12 mouse cellular contexts compared by ENCODE assay signal in genomic region chr3:144010558-144010957, GRCm38 (mm10).
A peak's percentile ranks its signal among the peaks of the same experiment; 100 is the strongest.
DNase-seq lines count a peak whose midpoint lies in the region; ATAC-seq lines count a peak whose summit lies in the region.
"Had no signal": no experiment of that assay in that cellular context is flagged by ENCODE, and none has a peak within 500 bp of the region (broad histone marks: within the 10 kb centered on the region; RNA-seq: fewer than 3 reads in every experiment).

No protein-coding gene starts in this region.

- no peak for DNase-seq in forebrain, embryonic 10.5 days (ENCODE audit: extremely low spot score, low spot score)
- DNase-seq in forebrain, embryonic 11.5 days (ENCODE audit: low spot score), result no peak
- DNase-seq in midbrain, embryonic 10.5 days (ENCODE audit: low spot score), result no peak
- DNase-seq in left cerebral cortex, postnatal 14 days (ENCODE audit: low spot score in 2 of 2), result no peak
- no peak for DNase-seq in Muller cell, postnatal 12 days (ENCODE audit: inconsistent ontology term)
- DNase-seq: adrenal gland, postnatal 25 days; gastrocnemius, postnatal 36 days; layer of hippocampus, adult 9-11 months had no signal

- H3K4me2 ChIP-seq in forebrain, embryonic 11.5 days (ENCODE audit: low read depth, low read length, severe bottlenecking), result no peak overlapping the region
- no peak overlapping the region for H3K4me2 ChIP-seq in midbrain, embryonic 15.5 days
- no peak overlapping the region for H3K4me2 ChIP-seq in intestine, embryonic 16.5 days (ENCODE audit: low read depth, low read length)
- no peak overlapping the region for H3K4me2 ChIP-seq in midbrain, embryonic 16.5 days (ENCODE audit: low read length)
- H3K4me2 ChIP-seq: liver, embryonic 12.5 days had no signal

- H3K4me3 ChIP-seq in forebrain, embryonic 10.5 days, result no peak overlapping the region
- H3K4me3 ChIP-seq in forebrain, embryonic 11.5 days (ENCODE audit: low read depth, low read length), result no peak overlapping the region
- no peak overlapping the region for H3K4me3 ChIP-seq in midbrain, embryonic 10.5 days
- H3K4me3 ChIP-seq in midbrain, embryonic 15.5 days, result no peak overlapping the region
- no peak overlapping the region for H3K4me3 ChIP-seq in intestine, embryonic 16.5 days (ENCODE audit: low read length)
- no peak overlapping the region for H3K4me3 ChIP-seq in midbrain, embryonic 16.5 days (ENCODE audit: low read depth, low read length)
- H3K4me3 ChIP-seq: liver, embryonic 12.5 days had no signal

- no peak overlapping the region for H3K9ac ChIP-seq in forebrain, embryonic 11.5 days (ENCODE audit: low read length)
- no peak overlapping the region for H3K9ac ChIP-seq in midbrain, embryonic 15.5 days
- no peak overlapping the region for H3K9ac ChIP-seq in intestine, embryonic 16.5 days (ENCODE audit: low read depth, low read length)
- H3K9ac ChIP-seq in midbrain, embryonic 16.5 days (ENCODE audit: low read depth, low read length), result no peak overlapping the region
- H3K9ac ChIP-seq: liver, embryonic 12.5 days had no signal

- H3K36me3 ChIP-seq in forebrain, embryonic 10.5 days (replicated peaks), result no peaks in the 10 kb centered on the region
- H3K36me3 ChIP-seq in forebrain, embryonic 11.5 days (ENCODE audit: control insufficient read depth, insufficient read depth, low read length), result no peaks in the 10 kb centered on the region
- no peaks in the 10 kb centered on the region for H3K36me3 ChIP-seq in midbrain, embryonic 10.5 days
- no peaks in the 10 kb centered on the region for H3K36me3 ChIP-seq in midbrain, embryonic 15.5 days (replicated peaks)
- H3K36me3 ChIP-seq in intestine, embryonic 16.5 days (ENCODE audit: control insufficient read depth, insufficient read depth, low read length), result no peaks in the 10 kb centered on the region
- H3K36me3 ChIP-seq in midbrain, embryonic 16.5 days (ENCODE audit: control insufficient read depth, insufficient read depth, low read length), result no peaks in the 10 kb centered on the region
- H3K36me3 ChIP-seq: liver, embryonic 12.5 days had no signal

- intact Hi-C loops in left cerebral cortex, postnatal 14 days (cut with DNase I), result no loop called here

- 50% methylated on average over 6 of the region's 6 CpGs for WGBS in forebrain, embryonic 10.5 days
- 58% methylated on average over 6 of the region's 6 CpGs for WGBS in forebrain, embryonic 11.5 days
- WGBS in midbrain, embryonic 10.5 days, result 54% methylated on average over 6 of the region's 6 CpGs
- 43% methylated on average over 6 of the region's 6 CpGs for WGBS in midbrain, embryonic 15.5 days
- WGBS in intestine, embryonic 16.5 days, result 21% methylated on average over 6 of the region's 6 CpGs
- WGBS in midbrain, embryonic 16.5 days, result 47% methylated on average over 6 of the region's 6 CpGs

- peak overlapping the region; percentile 56; the same call in 1 of the 2 replicates for H3K27ac ChIP-seq in forebrain, embryonic 10.5 days
- H3K27ac ChIP-seq in forebrain, embryonic 11.5 days (ENCODE audit: low read depth, low read length), result no peak overlapping the region
- H3K27ac ChIP-seq in midbrain, embryonic 10.5 days (replicated peaks), result 0 out of 2 replicates have a peak overlapping the region, but pooled peaks have one; percentile 28
- H3K27ac ChIP-seq in midbrain, embryonic 15.5 days, result no peak overlapping the region
- H3K27ac ChIP-seq in intestine, embryonic 16.5 days (ENCODE audit: low read length), result no peak overlapping the region
- H3K27ac ChIP-seq in midbrain, embryonic 16.5 days (ENCODE audit: low read length), result no peak overlapping the region
- H3K27ac ChIP-seq: liver, embryonic 12.5 days had no signal

- H3K9me3 ChIP-seq in forebrain, embryonic 10.5 days, result no peaks in the 10 kb centered on the region
- H3K9me3 ChIP-seq in forebrain, embryonic 11.5 days (ENCODE audit: control insufficient read depth, low read length), result no peaks in the 10 kb centered on the region
- H3K9me3 ChIP-seq in midbrain, embryonic 10.5 days (replicated peaks), result no peaks in the 10 kb centered on the region
- H3K9me3 ChIP-seq in midbrain, embryonic 15.5 days, result no peaks in the 10 kb centered on the region
- no peaks in the 10 kb centered on the region for H3K9me3 ChIP-seq in intestine, embryonic 16.5 days (ENCODE audit: control insufficient read depth, low read length)
- H3K9me3 ChIP-seq in midbrain, embryonic 16.5 days (replicated peaks; ENCODE audit: control insufficient read depth, low read length, poor library complexity, severe bottlenecking), result no peaks in the 10 kb centered on the region
- H3K9me3 ChIP-seq: liver, embryonic 12.5 days had no signal

- H3K27me3 ChIP-seq in forebrain, embryonic 10.5 days (ENCODE audit: poor library complexity, severe bottlenecking), result peaks cover 11% of the 10 kb centered on the region
- no peaks in the 10 kb centered on the region for H3K27me3 ChIP-seq in forebrain, embryonic 11.5 days (ENCODE audit: control insufficient read depth, insufficient read depth, low read length)
- H3K27me3 ChIP-seq in midbrain, embryonic 10.5 days (ENCODE audit: low read depth, poor library complexity, severe bottlenecking), result peaks cover 8% of the 10 kb centered on the region; the same call in 1 of the 2 replicates
- H3K27me3 ChIP-seq in midbrain, embryonic 15.5 days (replicated peaks), result no peaks in the 10 kb centered on the region
- H3K27me3 ChIP-seq in intestine, embryonic 16.5 days (replicated peaks; ENCODE audit: control insufficient read depth, insufficient read depth, low read length), result no peaks in the 10 kb centered on the region
- no peaks in the 10 kb centered on the region for H3K27me3 ChIP-seq in midbrain, embryonic 16.5 days (ENCODE audit: control insufficient read depth, insufficient read depth, low read depth, low read length)
- H3K27me3 ChIP-seq: liver, embryonic 12.5 days had no signal

- ATAC-seq in forebrain, embryonic 11.5 days (replicated peaks; ENCODE audit: low FRiP score), result no peak; the same call in 1 of the 2 replicates
- no peak for ATAC-seq in midbrain, embryonic 15.5 days (replicated peaks)
- ATAC-seq in intestine, embryonic 16.5 days, result peak; percentile 64; the same call in 1 of the 2 replicates
- ATAC-seq in midbrain, embryonic 16.5 days, result 0 out of 2 replicates have a peak, but pooled peaks have one; percentile 44
- ATAC-seq: liver, embryonic 12.5 days had no signal

- H3K4me1 ChIP-seq in forebrain, embryonic 10.5 days, result peaks cover 50% of the 10 kb centered on the region
- H3K4me1 ChIP-seq in forebrain, embryonic 11.5 days (replicated peaks; ENCODE audit: control insufficient read depth, insufficient read depth, low read length), result peaks cover 10% of the 10 kb centered on the region
- H3K4me1 ChIP-seq in midbrain, embryonic 10.5 days, result peaks cover 5% of the 10 kb centered on the region; the same call in 1 of the 2 replicates
- H3K4me1 ChIP-seq in midbrain, embryonic 15.5 days, result peaks cover 4% of the 10 kb centered on the region; the same call in 1 of the 2 replicates
- H3K4me1 ChIP-seq in intestine, embryonic 16.5 days (ENCODE audit: control insufficient read depth, insufficient read depth, low read length), result peaks cover 8% of the 10 kb centered on the region; the same call in 1 of the 2 replicates
- H3K4me1 ChIP-seq in midbrain, embryonic 16.5 days (ENCODE audit: control insufficient read depth, insufficient read depth, low read length), result peaks cover 3% of the 10 kb centered on the region; the same call in 1 of the 2 replicates
- H3K4me1 ChIP-seq: liver, embryonic 12.5 days had no signal

Comparison
In these comparisons a context has a peak if more than half of its experiments do, and no peak if none do; other contexts are left out.
1. H3K27ac ChIP-seq: peak in forebrain, embryonic 10.5 days (single experiment) and midbrain, embryonic 10.5 days (single experiment); none in forebrain, embryonic 11.5 days (single experiment), midbrain, embryonic 15.5 days (single experiment), intestine, embryonic 16.5 days (single experiment) and midbrain, embryonic 16.5 days (single experiment).
2. ATAC-seq: peak in intestine, embryonic 16.5 days (single experiment) and midbrain, embryonic 16.5 days (single experiment); none in forebrain, embryonic 11.5 days (single experiment) and midbrain, embryonic 15.5 days (single experiment).